Comparison of ENCODE assay signal across 8 mouse cellular contexts in genomic region chr10:76798751-76799585, GRCm38 (mm10).
A peak's percentile ranks its signal among the peaks of the same experiment; 100 is the strongest.
DNase-seq lines count a peak whose midpoint lies in the region; ATAC-seq and TF ChIP-seq lines count a peak whose summit lies in the region.

No protein-coding gene starts in this region.

- no peak overlapping the region for H3K27ac ChIP-seq in kidney, postnatal 0 days
- H3K27ac ChIP-seq in bone marrow, adult 2 months (ENCODE audit: control insufficient read depth, insufficient read depth, low read depth, low read length, poor library complexity) = no peak overlapping the region

- H3K4me2 ChIP-seq in kidney, postnatal 0 days (ENCODE audit: low read length) = no peak overlapping the region

- H3K9me3 ChIP-seq in kidney, postnatal 0 days (replicated peaks; ENCODE audit: low read length) = no peaks in the 10 kb centered on the region

- 59% methylated on average over 17 of the region's 17 CpGs for WGBS in kidney, postnatal 0 days
- 21% methylated on average over 17 of the region's 17 CpGs for WGBS in bone marrow, adult 2 months

- TF ChIP-seq CTCF in kidney, postnatal 0 days (IDR thresholded peaks at IDR 0.05; ENCODE audit: low read depth) = no peak
- TF ChIP-seq CTCF in bone marrow, adult 2 months (IDR thresholded peaks at IDR 0.05; ENCODE audit: control insufficient read depth, insufficient read depth, low read length) = no peak

- no peak overlapping the region for H3K9ac ChIP-seq in kidney, postnatal 0 days (ENCODE audit: low read depth, low read length)

- H3K36me3 ChIP-seq in kidney, postnatal 0 days (ENCODE audit: insufficient read depth, low read length) = no peaks in the 10 kb centered on the region

- no peaks in the 10 kb centered on the region for H3K27me3 ChIP-seq in kidney, postnatal 0 days (ENCODE audit: insufficient read depth, low read length)

- no peak overlapping the region for H3K4me3 ChIP-seq in kidney, postnatal 0 days (replicated peaks; ENCODE audit: low read depth, low read length)
- peak overlapping the region; percentile 50 for H3K4me3 ChIP-seq in bone marrow, adult 2 months (replicated peaks; ENCODE audit: control insufficient read depth, low read depth, low read length)

- TF ChIP-seq POLR2A in bone marrow, adult 2 months (IDR thresholded peaks at IDR 0.05; ENCODE audit: borderline replicate concordance, control insufficient read depth, low read depth, low read length) = no peak

- H3K4me1 ChIP-seq in kidney, postnatal 0 days (replicated peaks; ENCODE audit: insufficient read depth, low read length) = no peaks in the 10 kb centered on the region
- no peaks in the 10 kb centered on the region for H3K4me1 ChIP-seq in bone marrow, adult 2 months (ENCODE audit: control insufficient read depth, insufficient read depth, low read length)

- no peak for DNase-seq in kidney, postnatal 0 days (ENCODE audit: low spot score)
- no peak for DNase-seq in kidney, postnatal 36 days
- peak; percentile 9 to 33 for DNase-seq in lung, postnatal 4 days
- DNase-seq in thymus, postnatal 10 days (ENCODE audit: low spot score in 2 of 2) = peak; percentile 26 to 32
- DNase-seq in right cerebral cortex, adult 2 months (ENCODE audit: low spot score in 2 of 2) = no peak
- DNase-seq in spleen, postnatal 14 days (ENCODE audit: low spot score in 2 of 2) = no peak
- DNase-seq in ovary, postnatal 36 days (ENCODE audit: low spot score) = no peak

- ATAC-seq in kidney, postnatal 0 days (replicated peaks; ENCODE audit: low FRiP score, low read depth) = 0 out of 2 replicates have a peak, but pooled peaks have one; percentile 27

Comparison
In these comparisons a context has a peak if more than half of its experiments do, and no peak if none do; other contexts are left out.
1. DNase-seq: peak in lung, postnatal 4 days (2 of 2) and thymus, postnatal 10 days (2 of 2); none in kidney, postnatal 0 days (single experiment), kidney, postnatal 36 days (0 of 2), right cerebral cortex, adult 2 months (0 of 2), spleen, postnatal 14 days (0 of 2) and ovary, postnatal 36 days (single experiment).